Mouse (Mus musculus) gastrocnemius, postnatal 4 days (tissue): ENCODE data around the gene Sox13. TPM values are rescaled to one million over a fixed set of nuclear protein-coding genes. Genes with fewer than 3 reads are reported as not detected.

Experiments
- DNase-seq, 2 experiments: peaks; one replicate each; pipeline ENCODE4 v3.0.0; 2021 to 2022; ENCODE audit warnings: low spot score in 2 of 2, mixed read lengths in 2 of 2
- long read RNA-seq, 2 experiments: library from polyadenylated mRNA; stranded (forward); transcript quantifications; one replicate each; pipeline ENCODE4 v2.0.0; 2021
- total RNA-seq, 2 experiments: library from RNA; stranded (reverse); gene quantifications; 2 replicates each; pipeline ENCODE4 v1.2.3; 2021

Gene Sox13
- total RNA-seq = 10 to 100 TPM; 18.1 to 19.3 TPM
- long read RNA-seq, experiment 1, partial matches to known transcripts = 2 of 9 reads
- long read RNA-seq, experiment 1, other reads (novel, unspliced or antisense) = 4 of 9 reads
- long read RNA-seq, experiment 2, partial matches to known transcripts = 2 of 3 reads
- long read RNA-seq, experiment 2, other reads (novel, unspliced or antisense) = 1 of 3 reads

DNA sequence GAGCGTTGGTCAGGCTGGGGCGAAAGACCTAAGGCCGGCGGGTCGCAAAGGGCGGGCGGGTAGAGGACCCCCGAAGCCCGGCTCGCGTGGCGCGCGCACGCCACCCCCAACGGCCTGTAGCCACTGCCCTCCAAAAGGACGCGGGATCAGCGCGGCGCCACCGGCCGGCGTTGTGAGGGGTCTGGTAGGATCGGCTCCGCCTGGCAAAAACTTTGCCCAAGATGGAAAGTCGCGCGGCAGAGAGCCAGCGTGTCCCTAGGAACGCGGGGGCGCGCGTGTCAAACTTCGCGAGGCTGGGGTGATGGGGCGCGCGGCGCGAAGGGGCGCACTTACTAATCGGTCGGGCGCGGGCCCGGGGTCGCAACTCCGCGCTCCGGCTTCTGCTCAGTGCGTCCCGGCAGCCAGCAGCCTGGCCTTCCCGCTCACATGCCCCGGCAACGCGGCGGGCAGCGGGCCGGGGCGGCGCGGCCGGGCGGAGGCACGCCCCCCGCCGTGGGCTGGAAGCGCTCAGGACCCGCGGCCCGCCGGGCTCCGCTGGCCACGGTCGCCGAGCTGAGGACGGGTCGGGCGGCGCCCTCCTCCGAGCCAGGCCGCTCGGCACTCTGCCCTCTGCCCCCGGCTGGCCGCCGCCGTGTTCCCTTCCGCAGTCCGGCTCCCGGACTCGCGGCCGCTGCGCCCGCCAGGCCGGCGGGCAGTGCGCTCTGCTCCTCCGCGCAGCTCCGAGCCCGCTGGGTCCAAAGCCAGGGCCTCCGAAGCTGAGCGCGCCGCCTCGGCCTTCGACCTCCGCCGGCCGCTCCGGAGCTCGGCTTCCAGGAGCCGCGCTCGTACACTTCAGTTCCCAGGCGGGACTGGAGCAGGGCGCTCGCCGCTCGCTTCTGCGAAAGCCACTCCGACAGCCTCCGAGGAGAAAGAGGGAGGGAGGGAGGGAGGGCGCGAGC, at the start of gene Sox13:
Sox13 (minus strand) TSS at position 835 of the 938 bp plus-strand sequence.
- peak in 1 of 2 experiments; percentile 67 for DNase-seq

DNA sequence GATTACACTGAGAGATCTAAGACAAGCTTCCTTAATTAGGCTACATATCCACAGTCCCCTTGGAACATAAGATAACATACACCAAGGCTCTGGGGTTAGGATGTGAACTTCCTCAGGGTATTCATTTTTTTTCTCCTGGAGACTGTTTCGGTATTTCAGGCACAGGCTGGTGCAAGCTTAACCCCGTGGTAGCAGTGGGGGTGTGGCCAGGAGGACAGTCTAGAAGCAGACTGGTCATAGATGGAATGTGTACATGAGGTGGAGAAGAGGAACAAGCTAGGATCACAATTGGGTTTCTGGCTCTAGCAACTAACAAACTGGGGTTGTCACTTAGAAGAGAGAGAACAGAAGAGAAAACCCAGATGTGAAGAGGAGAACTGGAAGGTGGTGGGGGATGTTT, 47.4 kb upstream of the Sox13 start:
- DNase-seq = no peak

DNA sequence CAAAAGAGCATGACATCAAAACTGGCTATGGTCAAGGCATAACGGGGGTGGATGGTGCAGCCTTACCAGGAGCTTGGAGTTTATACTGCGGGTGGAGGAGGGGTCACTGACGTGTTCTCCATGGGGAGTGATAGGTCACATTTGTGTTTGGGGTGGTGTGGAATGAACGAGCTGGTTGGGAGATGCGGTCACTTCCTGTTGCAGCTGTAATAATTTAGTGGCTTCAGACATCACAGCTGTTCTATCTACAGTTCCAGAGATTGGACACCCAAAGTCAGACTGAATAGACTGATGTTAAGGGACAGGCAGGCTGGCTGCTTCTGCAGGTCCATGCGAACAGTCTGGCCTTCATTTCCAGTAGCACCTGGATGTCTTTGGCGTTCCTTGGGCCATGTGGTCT, 46.9 kb upstream of the Sox13 start:
- DNase-seq = no peak

DNA sequence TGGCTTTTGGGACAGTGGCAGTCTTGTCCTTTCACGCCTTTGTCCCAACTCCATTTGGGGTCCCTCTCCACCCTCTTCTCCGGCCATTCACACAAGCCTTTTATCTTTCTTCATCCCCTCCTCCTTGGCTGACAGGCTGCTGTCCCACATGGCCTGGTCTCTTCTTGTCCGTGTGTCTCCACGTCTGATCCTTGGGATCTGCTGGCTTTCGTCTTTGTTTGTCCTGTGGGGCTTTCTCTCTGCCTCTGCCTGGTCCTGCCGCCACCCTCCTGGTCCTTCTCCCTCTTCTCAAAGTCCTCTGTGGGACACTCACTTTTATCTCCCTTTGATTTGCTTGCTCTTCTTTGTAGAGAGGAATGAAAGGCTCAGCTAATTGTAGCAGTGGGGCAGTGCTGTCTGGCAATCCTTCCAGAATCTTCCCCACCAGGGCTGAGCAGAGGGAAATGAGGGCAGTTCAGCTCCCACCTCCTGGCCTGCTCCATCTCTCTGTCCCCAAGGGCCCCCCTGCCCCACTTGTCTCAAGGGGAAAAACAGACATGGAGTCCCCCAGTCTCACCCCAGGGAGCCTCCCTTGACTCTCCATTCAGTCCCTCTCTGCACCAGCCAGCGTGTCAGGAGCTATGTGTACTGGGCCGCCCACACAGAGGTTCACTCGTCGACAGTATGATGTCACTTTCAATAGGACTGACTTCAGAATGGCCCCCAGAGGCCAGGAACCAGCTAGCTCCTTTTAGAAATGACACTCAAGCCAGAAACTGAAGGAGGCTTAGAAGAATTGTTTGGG, 46.3 kb upstream of the Sox13 start:
- no peak for DNase-seq

DNA sequence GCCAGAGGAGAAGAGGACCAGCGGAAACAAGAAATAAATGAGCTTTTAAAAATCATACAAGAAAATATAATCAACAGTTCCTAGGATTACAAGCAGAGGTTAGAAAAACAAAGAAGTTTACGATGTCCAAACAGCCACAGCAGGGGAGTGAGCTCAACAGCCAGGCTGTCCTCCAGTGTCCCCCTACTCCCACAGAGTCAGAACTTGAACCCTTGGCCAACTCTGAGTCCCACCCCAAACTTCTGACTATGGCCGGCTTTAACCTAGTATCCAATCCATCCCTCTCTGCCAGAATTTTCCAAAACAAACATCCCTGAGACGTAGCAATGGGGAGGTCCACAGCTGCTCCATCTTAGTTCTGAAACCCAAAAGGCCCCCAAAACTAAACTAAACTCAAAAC, 45.0 kb upstream of the Sox13 start:
- DNase-seq = no peak

DNA sequence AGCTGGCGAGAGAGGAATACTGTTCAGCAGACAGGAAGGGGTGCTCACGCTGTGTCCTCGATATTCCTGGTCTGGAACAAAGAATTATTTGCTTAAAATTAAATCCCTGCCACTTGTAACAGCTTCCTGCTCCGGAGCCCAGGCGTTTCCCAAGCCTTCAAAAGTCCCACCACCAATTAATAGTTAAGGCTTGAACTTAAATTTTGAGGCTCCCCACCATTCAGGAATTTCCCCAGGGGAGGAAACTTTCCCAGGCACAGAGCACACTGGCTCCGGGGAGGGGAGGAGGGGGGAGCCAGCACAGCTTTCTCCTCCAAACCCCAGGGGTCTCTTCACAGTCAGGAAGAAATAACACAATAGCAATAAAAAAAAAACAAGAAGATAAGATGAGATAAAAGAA, 44.6 kb upstream of the Sox13 start:
- DNase-seq = no peak

DNA sequence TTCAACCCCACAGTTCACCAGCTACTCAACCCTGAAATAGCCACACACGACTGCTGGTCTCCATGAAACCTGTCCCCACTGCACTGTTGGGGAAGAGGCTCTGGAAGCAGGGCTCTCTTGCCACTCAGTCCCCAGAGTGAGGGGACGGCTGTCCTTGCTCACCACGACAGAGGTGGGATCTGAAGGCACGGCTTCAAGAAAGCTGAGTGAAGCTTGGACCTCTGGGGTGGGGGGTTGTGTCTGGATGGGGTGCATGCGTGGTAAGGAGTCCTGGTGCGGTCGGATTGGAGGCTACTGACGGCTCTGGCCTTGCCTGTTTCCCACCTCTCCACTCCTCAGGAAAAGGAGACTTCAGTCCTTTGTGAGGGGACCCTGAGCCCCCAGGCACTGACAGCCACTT, 43.7 kb upstream of the Sox13 start:
- DNase-seq = no peak

DNA sequence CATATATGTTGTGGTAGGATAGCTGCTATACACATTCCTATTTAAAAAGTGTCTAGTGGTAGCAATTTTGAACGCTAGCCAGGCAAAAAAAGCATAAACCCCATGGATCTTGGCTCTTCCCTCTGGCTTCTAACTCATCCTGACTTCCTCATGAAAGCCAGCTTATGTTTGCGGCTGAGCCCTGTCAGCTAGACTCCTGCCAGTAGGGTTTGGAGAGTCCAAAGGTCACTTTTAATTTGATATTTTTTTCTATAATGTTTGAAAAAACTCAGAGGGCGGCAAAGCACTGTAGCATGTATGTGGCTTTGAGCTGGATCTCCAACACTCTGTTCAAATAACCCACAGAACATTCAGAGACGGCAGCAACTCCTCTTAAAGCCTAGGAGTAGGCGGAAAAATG, 39.0 kb upstream of the Sox13 start:
- DNase-seq = no peak

DNA sequence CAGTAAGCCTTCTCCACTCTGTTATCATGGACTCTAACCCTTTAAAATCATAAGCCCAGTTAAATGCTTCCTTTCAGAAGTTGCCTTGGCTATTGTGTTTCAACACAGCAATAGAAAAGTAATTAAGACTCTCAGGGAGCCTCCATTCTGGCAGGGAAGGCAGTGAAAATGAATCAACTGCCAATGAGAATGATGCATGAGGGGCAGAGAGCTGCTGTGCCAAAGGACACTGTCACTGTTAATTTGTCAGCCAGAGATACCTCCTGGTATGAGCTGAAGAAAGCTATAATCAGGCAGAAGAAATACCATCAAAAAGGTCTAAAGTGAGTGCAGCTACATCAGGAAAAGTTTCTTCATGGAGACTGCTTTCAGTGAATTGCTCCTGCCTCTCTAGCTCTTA, 36.8 kb upstream of the Sox13 start:
- DNase-seq = no peak

DNA sequence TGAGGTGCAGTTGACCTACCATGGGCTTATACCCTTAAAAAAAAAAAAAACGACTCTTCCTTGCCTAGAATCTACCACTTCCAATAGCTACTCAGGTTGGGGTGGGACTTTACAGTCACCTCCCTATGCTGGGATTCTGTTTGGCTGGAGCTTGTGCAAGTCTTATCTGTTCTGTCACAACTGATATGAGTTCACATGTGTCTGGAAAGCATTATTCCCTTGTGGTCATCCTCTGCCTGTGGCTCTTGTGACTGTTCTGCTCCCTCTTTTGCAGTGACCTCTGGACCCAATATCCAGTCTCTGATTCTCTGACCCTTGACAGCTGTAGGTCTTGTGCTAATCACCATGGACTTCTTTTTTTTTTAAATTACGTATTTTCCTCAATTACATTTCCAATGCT, 31.9 kb upstream of the Sox13 start:
- DNase-seq = no peak

DNA sequence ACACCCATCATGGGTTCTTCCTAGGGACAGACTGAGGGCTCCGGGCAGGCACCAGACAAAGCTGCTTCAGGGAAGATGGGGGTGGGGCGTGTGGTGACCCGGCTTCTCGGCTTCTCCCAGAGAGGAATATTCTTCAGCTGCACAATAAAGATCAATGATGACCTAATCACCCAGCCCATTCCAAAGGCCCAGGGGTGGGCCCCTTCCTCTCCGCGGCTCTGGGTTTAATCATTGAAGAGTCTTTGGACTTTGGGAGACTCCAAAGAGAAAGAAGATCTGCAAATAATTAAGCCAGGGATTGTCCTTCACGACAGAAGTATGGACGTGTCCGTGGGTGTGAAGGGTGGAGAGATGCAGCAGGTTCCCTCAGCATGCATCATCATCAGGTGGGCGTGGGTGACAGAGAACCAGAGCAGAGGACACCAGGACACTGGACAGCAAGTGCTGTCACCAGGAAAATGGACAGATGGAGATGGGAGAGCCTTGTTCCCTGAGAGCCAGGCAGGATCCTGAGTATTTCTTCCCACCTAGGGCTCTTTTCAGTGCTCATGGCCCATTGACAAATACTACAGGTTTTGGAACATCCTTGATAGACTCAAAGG, 28.5 kb upstream of the Sox13 start:
- no peak for DNase-seq

DNA sequence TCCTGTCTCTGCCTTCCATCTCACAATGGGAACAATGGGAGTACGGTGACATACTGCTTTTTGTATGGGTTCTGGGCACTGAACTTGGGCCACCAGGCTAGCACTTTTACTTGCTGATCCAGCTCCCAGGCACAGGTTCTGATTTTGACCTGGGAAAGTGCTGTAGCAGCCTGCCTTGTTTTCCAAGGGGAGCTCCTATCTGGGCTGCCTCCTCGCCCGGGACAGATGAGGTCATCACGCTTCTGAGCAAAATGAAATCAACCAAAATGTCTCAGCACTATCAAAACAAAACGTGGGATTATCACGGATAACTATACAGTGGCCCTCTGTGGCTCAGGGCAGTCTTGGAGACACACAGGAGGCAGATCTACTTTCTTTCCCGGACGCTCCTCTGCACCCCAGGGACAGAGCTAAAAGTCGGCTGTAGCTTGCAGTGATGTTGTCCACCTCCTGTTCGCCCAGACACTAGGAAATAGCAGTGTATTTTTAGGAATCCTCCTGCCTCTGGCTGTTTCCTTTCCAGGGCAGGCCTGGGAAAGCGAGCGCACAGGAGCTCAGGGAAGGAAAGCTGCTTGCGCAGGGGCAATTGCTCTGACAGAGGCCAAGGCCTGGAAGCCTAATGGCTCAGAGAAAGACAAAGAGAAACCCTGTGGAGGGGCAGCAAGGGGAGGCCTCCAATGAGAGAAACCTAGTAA, 27.8 kb upstream of the Sox13 start:
- no peak for DNase-seq

DNA sequence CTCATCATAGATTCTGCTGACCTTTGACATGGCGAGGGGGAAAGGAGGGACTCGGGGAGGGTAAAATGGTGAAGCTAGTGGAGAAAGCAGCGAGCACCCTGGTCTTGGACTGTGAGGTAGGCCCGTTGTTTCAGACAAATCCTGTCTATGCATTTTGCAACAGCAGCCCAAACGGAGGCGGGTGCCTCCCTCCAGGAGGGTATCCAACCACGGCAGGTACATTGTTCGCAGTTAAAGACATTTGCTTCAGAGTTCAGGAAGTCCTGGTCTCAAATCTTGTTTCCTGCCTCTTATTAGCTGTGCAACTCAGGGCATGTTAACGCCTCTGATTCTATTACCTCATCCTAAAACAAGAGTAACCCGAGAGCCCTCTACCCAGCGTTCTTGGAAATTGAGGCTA, 26.8 kb upstream of the Sox13 start:
- DNase-seq = no peak

DNA sequence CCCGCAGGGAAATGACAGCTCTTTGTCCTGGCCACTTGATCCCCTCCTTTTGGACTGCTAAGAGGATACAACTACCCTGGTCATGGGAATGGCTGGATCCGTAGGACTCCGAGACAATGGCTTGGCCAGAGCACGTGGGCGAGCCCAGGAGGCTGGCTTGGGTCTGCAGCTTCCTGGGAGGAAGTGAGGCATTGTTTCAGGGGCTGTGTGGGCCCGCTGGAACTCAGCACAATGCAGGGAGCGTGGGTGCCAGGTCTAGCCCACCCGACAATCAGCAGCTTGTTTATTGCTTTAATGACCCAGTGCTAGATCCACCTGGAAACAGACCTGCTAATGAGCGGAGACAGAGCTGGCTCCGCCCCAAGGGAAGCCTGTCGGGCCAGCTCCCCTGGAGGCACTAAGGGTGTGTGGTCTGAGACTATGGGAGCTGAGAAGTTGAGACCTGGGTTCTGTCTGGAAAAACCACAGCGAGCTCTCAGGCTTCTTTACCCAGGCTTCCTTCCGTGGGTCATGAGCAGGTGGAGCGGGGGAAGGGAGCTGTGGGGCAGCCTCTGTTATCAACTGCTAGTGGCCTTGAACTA, 24.3 kb upstream of the Sox13 start:
- no peak for DNase-seq

DNA sequence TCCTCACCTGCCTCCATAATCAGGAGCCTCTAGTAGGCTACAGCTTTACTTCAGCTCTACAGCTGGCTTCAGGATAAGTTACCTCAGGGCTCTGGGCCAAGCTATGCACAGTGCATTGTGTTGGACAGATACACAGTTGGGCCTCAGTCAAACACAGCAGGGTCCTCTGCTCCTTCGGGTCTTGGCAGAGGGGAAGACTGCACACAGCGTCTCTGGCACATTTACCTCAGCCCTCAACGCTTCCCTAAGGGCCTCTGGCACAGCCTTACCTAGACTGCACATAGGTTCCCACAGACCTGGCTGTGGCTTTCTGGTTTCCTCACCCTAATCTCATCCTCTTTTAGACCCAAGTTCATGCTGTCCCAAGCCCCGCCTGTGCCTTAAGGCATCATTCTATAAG, 22.1 kb upstream of the Sox13 start:
- DNase-seq = no peak

DNA sequence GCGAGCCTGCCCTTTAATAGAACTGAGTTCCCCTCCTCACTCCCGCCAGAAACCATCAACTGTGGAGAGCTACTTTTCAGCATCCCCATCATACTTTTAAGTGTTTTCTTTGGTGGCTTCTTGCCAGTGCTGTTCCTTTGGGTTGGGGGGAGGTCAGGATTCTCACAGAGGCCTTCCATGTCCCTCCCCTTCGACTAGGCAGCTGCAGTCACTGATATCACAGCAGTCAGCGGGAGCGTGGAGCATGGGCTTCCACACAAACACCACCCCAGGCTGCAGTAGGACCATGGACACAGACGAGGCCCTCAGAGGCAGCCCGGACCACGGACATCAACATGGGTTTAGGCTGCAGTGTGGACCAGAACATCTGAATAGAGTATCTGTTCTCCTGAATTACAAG, 20.1 kb upstream of the Sox13 start:
- no peak for DNase-seq

DNA sequence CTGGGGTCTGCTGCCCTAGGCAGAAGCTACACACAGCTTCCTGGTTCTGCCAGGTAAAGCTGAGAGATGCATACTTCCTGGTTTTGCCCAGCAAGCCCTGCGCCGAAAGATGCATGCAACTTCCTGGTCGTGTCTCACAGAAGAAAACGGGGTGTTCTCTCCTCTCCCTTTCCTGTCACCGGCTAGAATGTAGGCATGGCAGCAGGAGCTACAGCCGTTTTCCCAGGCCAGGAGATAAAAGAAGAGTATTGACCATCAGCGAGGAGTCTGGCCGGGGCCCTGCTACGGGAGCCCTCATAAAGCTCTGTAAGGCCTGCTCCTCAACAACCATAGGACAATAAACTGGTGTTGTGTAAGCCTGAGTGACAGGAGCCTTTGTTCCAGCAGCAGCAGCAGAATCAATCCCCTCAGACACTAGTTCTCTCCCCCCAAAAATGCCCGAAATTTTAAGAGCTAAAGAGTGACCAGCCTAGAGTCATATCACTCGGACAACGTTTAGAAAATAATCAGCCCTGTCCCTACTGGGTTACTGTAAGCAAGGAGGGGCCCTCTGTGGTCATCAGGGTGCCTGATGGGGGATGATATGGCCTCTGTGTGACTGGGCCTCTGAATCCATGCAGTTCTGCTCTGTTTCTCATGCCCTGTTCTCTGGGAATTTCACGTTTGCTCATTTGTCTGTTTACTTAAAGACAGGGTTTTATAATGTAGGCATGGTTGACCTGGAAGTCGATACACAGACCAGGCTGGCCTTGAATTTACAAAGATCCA, 13.9 kb upstream of the Sox13 start:
- DNase-seq = no peak

DNA sequence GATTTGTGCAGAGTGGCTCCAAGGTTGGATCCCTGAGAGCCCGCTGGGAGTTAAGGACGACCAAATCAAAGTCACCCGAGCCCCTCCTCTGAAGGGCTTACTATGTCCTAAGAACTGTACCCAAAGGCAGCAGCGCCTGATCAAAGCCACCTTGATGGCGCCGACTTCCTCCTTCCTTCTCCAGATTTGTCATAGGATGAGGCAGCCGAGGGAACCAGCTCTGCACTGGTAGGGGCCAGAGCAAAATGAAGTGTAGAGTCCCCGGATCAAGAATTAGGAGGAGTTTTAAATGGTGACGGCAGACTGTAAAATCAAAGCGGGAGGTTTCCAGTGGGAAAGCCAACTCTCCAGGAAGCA, 10.6 kb upstream of the Sox13 start:
- DNase-seq = no peak

DNA sequence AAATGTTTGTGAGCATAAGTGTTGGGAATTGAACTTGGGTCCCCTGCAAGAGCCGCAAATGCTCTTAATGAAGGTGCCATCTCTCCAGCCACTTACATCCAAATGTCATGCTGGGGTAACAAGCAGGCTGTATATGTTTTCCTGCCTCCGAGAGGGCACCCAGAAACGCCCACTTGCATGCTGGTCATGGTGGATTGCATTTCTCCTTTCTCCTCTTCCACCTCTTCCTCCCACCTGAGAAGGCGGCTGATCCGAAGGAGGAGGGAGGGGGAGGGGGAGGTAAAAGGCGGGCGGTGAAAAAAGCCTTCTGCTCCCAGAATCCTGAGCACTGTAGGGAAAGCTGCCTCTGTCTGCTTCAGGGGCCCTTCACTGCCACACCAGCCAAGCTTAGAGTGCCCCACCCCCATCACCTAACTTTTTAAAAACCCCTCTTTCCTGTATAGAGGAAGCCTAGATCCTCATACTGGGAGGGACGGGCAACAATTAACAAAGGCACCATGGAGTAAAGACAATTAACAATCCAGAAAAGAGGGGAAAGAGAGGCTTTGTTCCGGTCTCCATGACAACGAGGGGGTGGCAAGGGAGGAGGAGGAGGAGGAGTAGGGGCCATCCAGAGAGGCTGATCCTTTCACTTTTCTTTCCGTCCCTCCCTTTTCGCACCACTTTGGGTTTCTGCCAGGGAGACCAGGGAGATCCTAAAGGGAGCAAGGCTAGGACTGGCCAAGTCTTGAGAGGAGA, 10.0 kb upstream of the Sox13 start:
- peak in 1 of 2 experiments; percentile 42 for DNase-seq
